Mouse (Mus musculus) midbrain, embryonic 13.5 days (tissue): Measurements from ENCODE around the gene Adap1. TPM values are rescaled to one million over a fixed set of nuclear protein-coding genes. Genes with fewer than 3 reads are reported as not detected.
A peak's percentile ranks its signal among the peaks of the same experiment; 100 is the strongest.

Source experiments
- ATAC-seq: fragments of 200-750 bp; cut with Nextera tagmentation; 2 replicates; pipeline ENCODE4 v1.8.0; 2017; ENCODE audit warnings: mild to moderate bottlenecking, moderate TSS enrichment, moderate library complexity
- H3K27ac ChIP-seq: fragments of 300-500 bp; sonication (generic); 2 replicates; pipeline ENCODE4 v1.5.1; 2015; ENCODE audit warnings: inconsistent platforms, mild to moderate bottlenecking, moderate library complexity
- H3K27me3 ChIP-seq: fragments of 300-500 bp; sonication (generic); 2 replicates; pipeline ENCODE4 v1.6.1; 2015; ENCODE audit warnings: mild to moderate bottlenecking, inconsistent platforms
- H3K36me3 ChIP-seq: fragments of 300-500 bp; sonication (generic); 2 replicates; pipeline ENCODE4 v1.6.1; 2015; ENCODE audit warnings: mild to moderate bottlenecking, inconsistent platforms
- H3K4me1 ChIP-seq: fragments of 300-500 bp; sonication (generic); replicated peaks from 2 replicates; pipeline ENCODE4 v1.6.1; 2015; ENCODE audit warnings: inconsistent platforms
- H3K4me2 ChIP-seq: fragments of 300-500 bp; sonication (generic); replicated peaks from 2 replicates; pipeline ENCODE4 v1.6.1; 2015; ENCODE audit warnings: moderate library complexity, mild to moderate bottlenecking, inconsistent platforms
- H3K4me3 ChIP-seq: fragments of 300-500 bp; sonication (generic); replicated peaks from 2 replicates; pipeline ENCODE4 v1.5.1; 2015; ENCODE audit warnings: mild to moderate bottlenecking, inconsistent platforms
- H3K9ac ChIP-seq: fragments of 300-500 bp; sonication (generic); replicated peaks from 2 replicates; pipeline ENCODE4 v1.6.1; 2015; ENCODE audit warnings: mild to moderate bottlenecking, inconsistent platforms
- H3K9me3 ChIP-seq: fragments of 300-500 bp; sonication (generic); 2 replicates; pipeline ENCODE4 v1.6.1; 2016; ENCODE audit warnings: mild to moderate bottlenecking, inconsistent platforms
- WGBS: fragments of 180-500 bp; shearing (Covaris S2); methylation state at CpG from one replicate; pipeline ENCODE4 v1.1.7; 2015; 5-methylcytosine and 5-hydroxymethylcytosine counted together
- polyA plus RNA-seq: library from polyadenylated mRNA; unstranded; fragments of >200 nt; fragmentation: Nextera tagmentation; extraction: Ambion mirVana; gene quantifications from 2 replicates; pipeline ENCODE4 v1.2.1, GENCODE M21; 2015

Adap1 gene
- polyA plus RNA-seq, 1 experiment from 2014 or later: 14.5 TPM

GRCm38 (mm10) chr5:139270806-139271521 is 54.5 kb downstream of the Adap1 start:
- H3K27ac ChIP-seq: peak overlapping the region; percentile 7; the same call in 1 of the 2 replicates
- no peak for ATAC-seq
- H3K36me3 ChIP-seq: peaks cover 35% of the 10 kb centered on the region
- H3K9ac ChIP-seq: no peak overlapping the region; the same call in 1 of the 2 replicates
- no peak overlapping the region for H3K4me2 ChIP-seq
- H3K4me3 ChIP-seq: no peak overlapping the region
- no peaks in the 10 kb centered on the region for H3K9me3 ChIP-seq
- peaks cover 14% of the 10 kb centered on the region for H3K4me1 ChIP-seq
- 65% methylated on average over 16 of the region's 16 CpGs for WGBS
- H3K27me3 ChIP-seq: no peaks in the 10 kb centered on the region

DNA sequence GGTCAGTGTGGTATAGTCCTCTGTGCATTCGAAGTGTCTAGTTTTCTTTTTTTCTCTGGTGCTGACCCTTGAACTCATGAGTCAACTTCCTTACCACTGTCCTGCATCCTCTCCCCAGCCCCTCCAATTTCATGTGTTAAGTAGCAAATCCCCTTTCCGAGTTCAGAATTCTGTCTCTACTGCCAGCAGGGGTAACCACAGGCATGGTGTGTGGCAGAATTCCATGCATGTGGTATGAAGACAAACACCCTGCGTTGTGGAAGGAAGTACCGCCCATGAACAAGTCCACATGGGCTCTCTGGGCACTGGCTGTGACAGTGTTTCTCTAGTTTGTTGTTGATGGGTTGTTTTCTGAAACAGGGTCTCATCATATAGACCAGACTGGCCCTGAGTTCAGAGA is 57.8 kb downstream of the Adap1 start:
- no peak for ATAC-seq
- Histone ChIP-seq H3K27ac (no peak overlapping the region), H3K27me3 (no peaks in the 10 kb centered on the region), H3K9me3 (no peaks in the 10 kb centered on the region), H3K36me3 (peaks cover 68% of the 10 kb centered on the region), H3K9ac (no peak overlapping the region), H3K4me3 (no peak overlapping the region), H3K4me2 (no peak overlapping the region), H3K4me1 (peaks cover 14% of the 10 kb centered on the region)
- WGBS: 90% methylated on average over 4 of the region's 4 CpGs

- H3K4me1 ChIP-seq: peaks cover 4% of the 10 kb centered on the region; the same call in 1 of the 2 replicates
- no peak overlapping the region for H3K9ac ChIP-seq
- H3K9me3 ChIP-seq: no peaks in the 10 kb centered on the region
- no peak overlapping the region for H3K27ac ChIP-seq
- 93% methylated on average over 4 of the region's 4 CpGs for WGBS
- no peak for ATAC-seq
- H3K27me3 ChIP-seq: no peaks in the 10 kb centered on the region
- H3K36me3 ChIP-seq: peaks cover 71% of the 10 kb centered on the region
- no peak overlapping the region for H3K4me2 ChIP-seq
- H3K4me3 ChIP-seq: no peak overlapping the region
These were observed 64.0 kb downstream of the Adap1 start for GRCm38 (mm10) chr5:139261403-139261802.

DNA sequence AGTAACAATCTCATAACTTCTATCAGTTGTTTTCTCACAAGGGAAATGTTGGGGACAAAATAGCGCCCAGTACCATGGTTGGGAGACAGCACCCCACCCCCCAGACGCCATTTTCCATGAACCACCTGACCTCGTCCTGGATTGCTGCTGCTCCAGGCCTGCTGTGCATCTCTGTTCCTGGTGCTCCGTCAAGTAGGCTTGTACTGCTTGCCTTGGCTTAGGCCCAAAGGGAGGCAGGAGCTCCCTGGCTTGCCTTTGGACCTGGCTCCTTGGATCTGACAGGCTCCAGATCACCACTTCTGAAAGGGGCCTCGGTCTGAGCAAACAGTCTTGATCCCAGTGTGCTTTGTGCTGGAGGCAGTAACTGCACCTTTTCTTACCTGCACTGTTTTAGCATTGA is 65.6 kb downstream of the Adap1 start:
- no peaks in the 10 kb centered on the region for H3K27me3 ChIP-seq
- H3K4me3 ChIP-seq: no peak overlapping the region
- no peak overlapping the region for H3K4me2 ChIP-seq
- H3K9me3 ChIP-seq: no peaks in the 10 kb centered on the region
- H3K27ac ChIP-seq: no peak overlapping the region
- 85% methylated on average over 5 of the region's 5 CpGs for WGBS
- H3K4me1 ChIP-seq: peaks cover 14% of the 10 kb centered on the region
- peaks cover 62% of the 10 kb centered on the region for H3K36me3 ChIP-seq
- no peak for ATAC-seq
- H3K9ac ChIP-seq: no peak overlapping the region

GRCm38 (mm10) chr5:139258371-139259035 is 66.9 kb downstream of the Adap1 start:
- Histone ChIP-seq H3K27me3 (no peaks in the 10 kb centered on the region), H3K36me3 (peaks cover 48% of the 10 kb centered on the region), H3K9me3 (no peaks in the 10 kb centered on the region), H3K9ac (no peak overlapping the region), H3K4me3 (no peak overlapping the region), H3K27ac (no peak overlapping the region), H3K4me2 (no peak overlapping the region), H3K4me1 (peaks cover 27% of the 10 kb centered on the region)
- ATAC-seq: no peak
- WGBS: 91% methylated on average over 8 of the region's 8 CpGs

DNA sequence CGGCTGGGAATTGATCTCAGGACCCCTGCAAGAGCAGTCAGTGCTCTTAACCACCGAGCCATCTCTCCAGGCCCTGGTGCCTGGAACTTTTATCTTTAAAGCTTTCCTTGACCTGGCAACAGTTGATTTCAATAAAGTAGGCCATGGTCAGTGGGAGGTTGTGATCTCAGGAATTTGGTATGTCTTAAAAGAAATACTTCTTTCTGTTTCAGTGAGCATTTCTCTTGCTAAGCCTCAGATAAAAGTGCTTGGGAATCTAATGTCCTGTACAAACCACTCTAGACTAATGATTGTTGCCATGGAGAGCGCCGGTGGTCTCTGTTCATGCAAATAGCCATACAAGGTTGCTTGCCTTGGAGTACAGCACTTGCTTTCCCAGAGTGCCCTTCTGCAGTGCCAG is 67.6 kb downstream of the Adap1 start:
- ATAC-seq: no peak
- WGBS: 68% methylated on average over 4 of the region's 4 CpGs
- no peak overlapping the region for H3K4me3 ChIP-seq
- no peaks in the 10 kb centered on the region for H3K9me3 ChIP-seq
- peaks cover 41% of the 10 kb centered on the region for H3K36me3 ChIP-seq
- peaks cover 34% of the 10 kb centered on the region for H3K4me1 ChIP-seq
- no peak overlapping the region for H3K9ac ChIP-seq
- H3K27me3 ChIP-seq: no peaks in the 10 kb centered on the region
- H3K27ac ChIP-seq: no peak overlapping the region
- no peak overlapping the region for H3K4me2 ChIP-seq

DNA sequence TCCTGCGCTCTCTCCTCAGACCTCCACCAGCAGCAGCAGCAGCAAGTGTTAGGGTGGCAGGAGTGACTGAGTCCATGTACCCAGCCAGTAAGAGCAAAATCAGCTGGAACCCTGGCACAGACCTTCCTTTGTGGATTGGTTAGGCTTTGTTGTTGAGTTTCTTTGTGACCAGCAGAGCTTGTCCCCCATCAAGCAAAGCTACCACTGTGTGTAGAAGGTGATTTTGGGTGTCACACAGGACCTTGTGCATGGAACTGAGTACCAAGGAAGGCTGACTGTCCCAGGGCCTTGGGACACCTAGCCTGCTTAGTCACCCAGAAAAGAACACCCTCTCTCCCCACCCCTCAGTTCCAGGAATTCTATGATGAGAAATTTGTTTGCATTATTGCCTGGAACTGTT is 68.2 kb downstream of the Adap1 start:
- no peak overlapping the region for H3K9ac ChIP-seq
- no peak for ATAC-seq
- peaks cover 36% of the 10 kb centered on the region for H3K36me3 ChIP-seq
- 86% methylated on average over 1 of the region's 1 CpGs for WGBS
- H3K4me2 ChIP-seq: no peak overlapping the region
- H3K9me3 ChIP-seq: no peaks in the 10 kb centered on the region
- H3K27ac ChIP-seq: no peak overlapping the region
- no peak overlapping the region for H3K4me3 ChIP-seq
- H3K4me1 ChIP-seq: peaks cover 34% of the 10 kb centered on the region
- no peaks in the 10 kb centered on the region for H3K27me3 ChIP-seq

GRCm38 (mm10) chr5:139256211-139256765 is 69.1 kb downstream of the Adap1 start:
- no peak overlapping the region for H3K4me3 ChIP-seq
- H3K4me2 ChIP-seq: no peak overlapping the region
- H3K36me3 ChIP-seq: peaks cover 26% of the 10 kb centered on the region
- no peaks in the 10 kb centered on the region for H3K9me3 ChIP-seq
- no peak for ATAC-seq
- H3K4me1 ChIP-seq: peaks cover 39% of the 10 kb centered on the region
- H3K27me3 ChIP-seq: no peaks in the 10 kb centered on the region
- WGBS: 86% methylated on average over 3 of the region's 3 CpGs
- H3K9ac ChIP-seq: no peak overlapping the region
- H3K27ac ChIP-seq: no peak overlapping the region

- Histone ChIP-seq H3K27me3 (no peaks in the 10 kb centered on the region), H3K36me3 (peaks cover 22% of the 10 kb centered on the region), H3K9me3 (no peaks in the 10 kb centered on the region), H3K4me2 (no peak overlapping the region), H3K9ac (no peak overlapping the region), H3K4me1 (peaks cover 39% of the 10 kb centered on the region), H3K4me3 (no peak overlapping the region), H3K27ac (no peak overlapping the region)
- no peak for ATAC-seq
- WGBS: 94% methylated on average over 6 of the region's 6 CpGs
These were observed 69.6 kb downstream of the Adap1 start for GRCm38 (mm10) chr5:139255777-139256176.

DNA sequence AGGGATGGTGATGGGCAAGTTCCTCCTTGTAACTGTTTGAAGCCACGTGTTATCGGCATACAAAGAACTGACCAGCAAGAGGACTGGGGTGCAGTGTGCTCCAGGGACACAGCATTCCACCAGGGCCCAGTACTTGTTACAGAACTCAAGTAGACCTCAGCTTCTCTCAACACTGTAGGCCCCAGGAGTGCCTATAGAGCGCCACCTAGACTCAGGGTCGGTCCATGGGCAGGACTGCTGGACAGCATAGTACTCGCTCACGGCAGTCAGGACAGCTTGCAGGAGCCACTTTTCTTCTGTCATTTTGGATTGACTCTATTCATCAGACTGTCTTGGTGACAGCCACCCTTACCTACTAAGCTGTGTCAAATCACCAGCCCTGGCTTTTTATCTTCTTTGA is 70.5 kb downstream of the Adap1 start:
- 80% methylated on average over 6 of the region's 6 CpGs for WGBS
- Histone ChIP-seq H3K4me3 (no peak overlapping the region), H3K27me3 (no peaks in the 10 kb centered on the region), H3K4me2 (no peak overlapping the region), H3K9me3 (no peaks in the 10 kb centered on the region), H3K9ac (no peak overlapping the region), H3K36me3 (peaks cover 20% of the 10 kb centered on the region), H3K4me1 (peaks cover 39% of the 10 kb centered on the region), H3K27ac (no peak overlapping the region)
- ATAC-seq: no peak

DNA sequence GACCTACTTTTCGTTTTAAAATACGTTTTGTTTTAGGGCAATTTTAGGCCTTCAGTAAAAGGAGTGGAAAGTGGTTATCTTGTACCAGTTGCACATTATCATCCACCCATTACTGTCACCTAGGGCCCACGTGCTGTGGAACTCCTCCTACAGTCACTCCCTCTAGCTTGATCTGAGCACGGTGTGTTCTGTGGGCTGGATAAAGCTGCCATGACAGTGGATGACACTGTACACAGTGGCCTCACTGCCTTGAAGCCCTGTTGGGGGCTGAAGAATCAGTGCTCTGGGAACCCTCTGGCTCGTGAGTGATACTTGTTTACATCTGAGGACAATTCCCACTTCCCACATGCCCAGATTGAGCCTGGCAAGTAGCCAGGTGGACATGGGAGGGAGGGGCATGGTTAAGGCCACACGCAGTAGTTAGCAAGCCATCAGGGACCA is 72.1 kb downstream of the Adap1 start:
- Histone ChIP-seq H3K9ac (peak overlapping the region; percentile 88), H3K4me3 (peak overlapping the region; percentile 81), H3K27me3 (no peaks in the 10 kb centered on the region), H3K27ac (peak overlapping the region; percentile 82), H3K4me1 (peaks cover 39% of the 10 kb centered on the region), H3K4me2 (peak overlapping the region; percentile 95), H3K9me3 (no peaks in the 10 kb centered on the region), H3K36me3 (peaks cover 31% of the 10 kb centered on the region)
- ATAC-seq: no peak
- 13% methylated on average over 6 of the region's 6 CpGs for WGBS

- 0% methylated on average over 7 of the region's 7 CpGs for WGBS
- peaks cover 33% of the 10 kb centered on the region for H3K36me3 ChIP-seq
- peak; percentile 12; the same call in 1 of the 2 replicates for ATAC-seq
- H3K27me3 ChIP-seq: no peaks in the 10 kb centered on the region
- H3K4me3 ChIP-seq: peak overlapping the region; percentile 81
- peaks cover 39% of the 10 kb centered on the region for H3K4me1 ChIP-seq
- no peaks in the 10 kb centered on the region for H3K9me3 ChIP-seq
- peak overlapping the region; percentile 88 for H3K9ac ChIP-seq
- peak overlapping the region; percentile 82 for H3K27ac ChIP-seq
- peak overlapping the region; percentile 95 for H3K4me2 ChIP-seq
These were observed 72.5 kb downstream of the Adap1 start for GRCm38 (mm10) chr5:139252910-139253245.
